Mouse (Mus musculus) monocyte, adult 59 days (primary cell): ENCODE results near the gene Treml1. TPM values are rescaled to one million over a fixed set of nuclear protein-coding genes. Genes with fewer than 3 reads are reported as not detected.

Experiments
- total RNA-seq, 2 experiments: library from RNA; stranded (reverse); gene quantifications; one replicate each; pipeline ENCODE4 v1.2.4; 2023

The Treml1 gene
- total RNA-seq = 1 to 10 TPM; 1.6 to 3.2 TPM

DNA sequence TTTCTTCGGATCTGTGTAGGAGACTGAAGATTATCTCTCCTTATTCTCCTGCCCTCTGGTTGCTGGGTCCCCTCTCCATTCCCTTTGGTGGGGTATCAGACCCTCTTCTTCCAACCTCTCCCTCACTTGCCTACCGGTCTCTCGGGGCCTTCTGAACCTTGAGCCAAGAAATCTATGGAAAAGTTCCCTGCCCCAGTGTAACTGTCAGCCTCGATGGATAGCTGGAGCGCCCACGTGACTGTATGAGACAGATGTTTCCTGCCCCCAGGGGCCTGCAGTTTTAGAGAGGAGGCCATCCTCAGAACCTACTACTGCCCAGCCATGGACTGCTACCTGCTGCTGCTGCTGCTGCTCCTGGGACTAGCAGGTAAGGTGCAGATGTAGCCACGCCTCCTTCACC is at the start of gene Treml1:
Gene Treml1 (plus strand): TSS at position 301 of the 400 bp plus-strand sequence.

DNA sequence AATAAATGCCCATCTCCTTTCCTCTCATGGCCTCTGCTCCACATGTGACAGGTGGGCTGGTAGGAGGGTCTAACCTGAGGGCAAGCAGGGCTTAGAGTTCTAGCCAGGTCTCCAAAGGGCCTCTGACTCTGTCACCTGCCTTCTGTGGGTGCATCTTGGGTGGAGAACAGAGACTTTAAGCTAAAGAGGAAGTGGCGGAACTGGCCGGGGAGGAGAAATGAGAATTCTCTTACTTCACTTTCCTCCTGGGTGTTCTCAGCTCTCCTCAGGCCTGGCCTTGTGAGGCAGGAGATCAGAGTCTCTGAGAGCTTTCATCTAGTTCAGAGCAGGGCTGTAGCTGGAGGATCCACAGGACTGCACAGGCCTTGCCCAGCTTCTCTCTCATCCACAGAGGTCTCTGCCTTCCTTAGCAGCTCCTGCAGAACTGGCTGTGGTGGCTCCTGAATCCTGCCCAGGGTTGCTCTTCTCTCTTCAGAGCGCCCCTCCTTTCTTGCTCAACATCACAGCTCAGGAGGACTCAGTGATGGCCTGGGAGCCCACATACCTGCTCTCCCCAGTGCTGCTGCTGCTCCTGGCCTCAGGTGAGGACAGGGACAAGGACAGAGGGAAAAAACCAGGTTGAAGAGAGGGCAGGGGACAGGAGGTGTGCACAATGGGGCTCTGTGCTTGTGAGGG is 43.7 kb upstream of the Treml1 start, which contains the start of gene B430306N03Rik:
Gene B430306N03Rik (plus strand): TSS at position 237 of the 675 bp plus-strand sequence.

GRCm38 (mm10) chr17:48346231-48346630 is 13.5 kb upstream of the Treml1 start, which contains the start of gene Trem2:
Gene Trem2, plus strand, starts transcription at chr17:48346401.

DNA sequence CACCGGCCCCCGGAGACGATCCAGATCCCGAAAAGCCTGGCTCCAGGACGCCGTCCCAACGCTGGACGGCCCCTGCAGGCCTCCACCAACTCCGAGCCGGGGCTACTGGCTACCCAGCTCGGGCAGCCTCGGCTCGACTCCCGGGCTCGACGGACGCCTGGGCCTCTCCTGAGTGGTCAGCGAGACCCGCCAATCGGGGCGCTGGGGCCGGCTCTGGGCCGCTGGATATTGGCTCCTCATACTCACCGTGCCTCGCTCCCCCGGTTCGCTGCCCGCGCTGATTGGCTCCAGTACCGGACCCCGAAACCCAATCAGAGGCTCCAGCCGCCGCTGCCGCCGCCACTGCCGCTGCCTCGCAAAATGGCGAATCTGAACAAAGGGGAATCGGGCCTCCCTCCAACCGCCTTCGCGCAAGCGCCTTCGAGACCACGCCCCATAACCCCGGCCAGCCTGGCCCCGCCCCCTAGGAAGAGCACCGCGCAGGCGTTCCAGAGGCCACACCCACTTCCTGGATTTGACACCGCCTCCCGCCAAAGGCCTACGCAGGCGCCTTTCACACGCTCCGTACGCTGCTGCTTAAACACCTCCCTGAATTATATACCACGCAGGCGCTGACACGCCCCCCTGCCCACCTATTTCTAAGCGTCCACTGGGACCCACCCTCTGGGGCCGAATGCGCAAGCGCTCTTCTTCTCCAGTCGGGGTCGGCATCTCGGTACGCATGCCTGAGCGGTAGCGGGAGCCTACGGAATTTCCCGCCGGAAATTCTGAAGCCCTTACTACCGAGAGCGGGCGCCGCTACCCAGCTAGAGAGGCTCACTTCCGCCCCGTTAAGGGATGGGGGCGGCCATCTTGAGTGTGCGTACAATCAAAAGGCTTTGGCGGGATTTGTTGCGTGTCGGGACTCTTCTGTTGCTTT is 49.9 kb downstream of the Treml1 start, which contains the start of the genes Nfya and Oard1:
Gene Nfya (minus strand): TSS at position 527 of the 919 bp plus-strand sequence.
Gene Oard1 (plus strand): TSS at position 635 of the 919 bp plus-strand sequence.

Other genes with a start within 250 kb of the Treml1 start
- 10 to 100 TPM; 16.6 to 21.2 TPM for gene 9830107B12Rik, start 213.6 kb upstream of the Treml1 start, total RNA-seq
- gene A530064D06Rik, start 192.6 kb upstream of the Treml1 start, total RNA-seq = 10 to 100 TPM; 28.2 to 34.5 TPM
- 100 to 1,000 TPM; 130 to 138 TPM for gene Trem1, start 127.1 kb upstream of the Treml1 start, total RNA-seq
- gene Trem3, start 112.1 kb upstream of the Treml1 start, total RNA-seq = 100 to 1,000 TPM; 138 to 143 TPM
- 100 to 1,000 TPM; 470 to 487 TPM for gene Treml4, start 95.6 kb upstream of the Treml1 start, total RNA-seq
- 1 to 10 TPM; 6.4 to 8.9 TPM for gene Treml2, start 60.4 kb upstream of the Treml1 start, total RNA-seq
- 10 to 100 TPM; 30.5 to 42.2 TPM for gene B430306N03Rik, start 43.8 kb upstream of the Treml1 start, total RNA-seq
- 10 to 100 TPM; 31.5 to 31.9 TPM for gene Trem2, start 13.5 kb upstream of the Treml1 start, total RNA-seq
- 100 to 1,000 TPM; 106 to 110 TPM for gene Nfya, start 50.0 kb downstream of the Treml1 start, total RNA-seq
- 10 to 100 TPM; 18.1 to 23.8 TPM for gene Oard1, start 50.1 kb downstream of the Treml1 start, total RNA-seq
- gene Apobec2, start 73.0 kb downstream of the Treml1 start, total RNA-seq = not detected
- not detected for gene Tspo2, start 91.6 kb downstream of the Treml1 start, total RNA-seq
- gene Unc5cl, start 95.0 kb downstream of the Treml1 start, total RNA-seq = not detected